Mouse (Mus musculus) bone marrow, adult 2 months (tissue): ENCODE data around the gene Rps2. TPM values are rescaled to one million over a fixed set of nuclear protein-coding genes. Genes with fewer than 3 reads are reported as not detected.
A peak's percentile ranks its signal among the peaks of the same experiment; 100 is the strongest.

ENCODE experiments used
- H3K27ac ChIP-seq: fragments of 200-500 bp; 2 replicates; pipeline ENCODE4 v1.5.1; 2012; ENCODE audit warnings: low read depth, mild to moderate bottlenecking, control low read depth, inconsistent platforms, low read length; ENCODE audit not compliant: control insufficient read depth, poor library complexity, insufficient read depth
- H3K4me1 ChIP-seq: fragments of 200-500 bp; 2 replicates; pipeline ENCODE4 v1.6.1; 2011; ENCODE audit warnings: low read length; ENCODE audit not compliant: control insufficient read depth, insufficient read depth
- H3K4me3 ChIP-seq: fragments of 200-500 bp; replicated peaks from 2 replicates; pipeline ENCODE3; 2011; ENCODE audit warnings: mild to moderate bottlenecking, low read depth, low read length, control low read depth; ENCODE audit not compliant: control insufficient read depth
- CTCF ChIP-seq: fragments of 200-500 bp; IDR thresholded peaks from 2 replicates; pipeline ENCODE4 v1.5.1; 2011; ENCODE audit warnings: low read length, control low read depth; ENCODE audit not compliant: control insufficient read depth, insufficient read depth
- POLR2A ChIP-seq: fragments of 200-500 bp; IDR thresholded peaks from 2 replicates; pipeline ENCODE4 v1.6.1; 2011; ENCODE audit warnings: low read depth, mild to moderate bottlenecking, control low read depth, low read length, borderline replicate concordance; ENCODE audit not compliant: control insufficient read depth
- WGBS: fragments of 180-500 bp; shearing (Covaris S2); methylation state at CpG from one replicate; pipeline ENCODE4 v1.1.7; 2018; 5-methylcytosine and 5-hydroxymethylcytosine counted together
- polyA plus RNA-seq: library from polyadenylated mRNA; stranded (reverse); fragments of >200 nt; gene quantifications from 2 replicates; pipeline ENCODE4 v1.2.4, GENCODE M21; 2011; ENCODE audit warnings: low replicate concordance; ENCODE audit not compliant: missing spikeins, insufficient read depth, insufficient read length

The Rps2 gene
- polyA plus RNA-seq, 1 experiment = 1,146 TPM

GRCm38 (mm10) chr17:24697985-24698384 lies 19.9 kb upstream of the Rps2 start:
- Histone ChIP-seq H3K27ac (no peak overlapping the region), H3K4me1 (no peaks in the 10 kb centered on the region; the same call in 1 of the 2 replicates), H3K4me3 (no peak overlapping the region)
- WGBS = 48% methylated on average over 5 of the region's 5 CpGs
- TF ChIP-seq CTCF = no peak
- no peak for TF ChIP-seq POLR2A

GRCm38 (mm10) chr17:24698715-24699114 lies 19.2 kb upstream of the Rps2 start:
- TF ChIP-seq POLR2A (no peak), CTCF (no peak)
- Histone ChIP-seq H3K4me1 (no peaks in the 10 kb centered on the region; the same call in 1 of the 2 replicates), H3K4me3 (no peak overlapping the region), H3K27ac (no peak overlapping the region)
- WGBS = 86% methylated on average over 9 of the region's 9 CpGs

DNA sequence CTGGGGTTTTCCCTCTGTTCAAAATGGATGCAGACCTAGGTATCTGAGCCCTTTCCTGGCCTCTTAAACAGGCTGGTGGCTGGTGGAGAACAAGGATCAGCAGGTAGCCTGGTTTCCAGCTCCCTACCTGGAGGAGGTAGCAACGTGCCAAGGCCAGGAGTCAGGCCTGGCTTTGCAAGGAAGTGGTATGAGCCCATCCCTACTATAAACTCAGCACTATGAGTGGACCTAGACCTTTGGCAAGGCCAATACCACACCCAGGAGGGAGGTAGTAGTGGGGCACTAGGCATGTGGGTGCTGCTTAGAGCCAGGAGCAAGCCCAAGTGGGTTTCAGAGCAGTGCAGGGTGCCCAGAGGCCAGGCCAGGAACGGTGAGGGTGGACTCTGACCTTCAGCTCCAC lies 18.4 kb upstream of the Rps2 start:
- H3K27ac ChIP-seq = no peak overlapping the region
- H3K4me1 ChIP-seq = no peaks in the 10 kb centered on the region; the same call in 1 of the 2 replicates
- no peak overlapping the region for H3K4me3 ChIP-seq
- TF ChIP-seq POLR2A = no peak
- TF ChIP-seq CTCF = no peak
- 83% methylated on average over 2 of the region's 2 CpGs for WGBS

GRCm38 (mm10) chr17:24701251-24701650 lies 16.7 kb upstream of the Rps2 start:
- no peak overlapping the region for H3K27ac ChIP-seq
- 85% methylated on average over 9 of the region's 9 CpGs for WGBS
- H3K4me1 ChIP-seq = no peaks in the 10 kb centered on the region; the same call in 1 of the 2 replicates
- TF ChIP-seq CTCF (no peak), POLR2A (no peak)
- no peak overlapping the region for H3K4me3 ChIP-seq

- no peak for TF ChIP-seq POLR2A
- TF ChIP-seq CTCF = no peak
- Histone ChIP-seq H3K4me1 (no peaks in the 10 kb centered on the region; the same call in 1 of the 2 replicates), H3K4me3 (no peak overlapping the region), H3K27ac (no peak overlapping the region)
- 92% methylated on average over 3 of the region's 3 CpGs for WGBS
These were observed 12.1 kb upstream of the Rps2 start for GRCm38 (mm10) chr17:24705821-24706220.

DNA sequence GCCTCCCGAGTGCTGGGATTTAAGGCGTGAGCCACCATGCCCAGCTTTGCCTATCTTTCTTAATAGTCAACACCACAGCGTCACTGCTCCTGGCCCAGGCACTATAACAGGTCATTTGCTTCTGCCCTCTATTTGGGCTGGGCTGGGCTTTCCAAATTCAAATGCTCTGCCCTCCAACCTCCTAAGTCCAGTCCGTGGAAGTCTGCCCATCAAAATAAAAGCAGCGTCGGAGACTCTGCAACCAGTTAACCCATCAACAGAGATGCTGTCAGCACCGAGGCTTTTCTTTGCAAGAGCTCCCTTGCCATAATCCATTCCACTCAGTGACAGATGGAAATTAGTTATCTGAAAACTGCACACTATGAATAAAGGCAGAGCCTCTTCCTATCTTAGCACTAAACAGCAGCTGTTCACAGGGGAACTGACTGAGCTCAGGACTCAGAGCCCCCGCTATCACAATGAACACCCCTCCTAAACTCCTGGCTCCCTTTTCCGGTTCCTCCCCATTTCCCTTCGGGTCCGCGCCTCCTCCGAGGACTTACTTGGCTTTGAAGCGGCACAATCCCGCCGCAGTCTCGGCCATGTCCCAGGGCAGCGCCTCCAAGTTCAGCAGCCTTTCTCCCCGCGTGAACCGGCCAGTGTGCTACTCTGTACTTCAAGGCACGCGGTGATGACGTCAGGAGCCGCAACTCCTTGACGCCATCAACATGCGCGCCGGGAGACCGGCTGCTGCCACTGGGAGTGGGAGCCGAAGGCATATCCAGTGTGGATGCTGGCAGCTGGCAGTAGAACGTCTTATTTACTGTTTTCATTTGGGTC lies 10.7 kb upstream of the Rps2 start, which contains the start of gene Tbl3:
Gene Tbl3 (minus strand): TSS at position 679 of the 819 bp plus-strand sequence.
- Histone ChIP-seq H3K4me3 (peak within 1 kb of the TSS; percentile 99), H3K27ac (peak within 1 kb of the TSS; percentile 83), H3K4me1 (no peaks in the 10 kb centered on the region; the same call in 1 of the 2 replicates)
- peak; percentile 83; the same call in 1 of the 2 replicates for TF ChIP-seq POLR2A
- no peak for TF ChIP-seq CTCF
- WGBS = 3% methylated on average over 32 of the region's 32 CpGs

DNA sequence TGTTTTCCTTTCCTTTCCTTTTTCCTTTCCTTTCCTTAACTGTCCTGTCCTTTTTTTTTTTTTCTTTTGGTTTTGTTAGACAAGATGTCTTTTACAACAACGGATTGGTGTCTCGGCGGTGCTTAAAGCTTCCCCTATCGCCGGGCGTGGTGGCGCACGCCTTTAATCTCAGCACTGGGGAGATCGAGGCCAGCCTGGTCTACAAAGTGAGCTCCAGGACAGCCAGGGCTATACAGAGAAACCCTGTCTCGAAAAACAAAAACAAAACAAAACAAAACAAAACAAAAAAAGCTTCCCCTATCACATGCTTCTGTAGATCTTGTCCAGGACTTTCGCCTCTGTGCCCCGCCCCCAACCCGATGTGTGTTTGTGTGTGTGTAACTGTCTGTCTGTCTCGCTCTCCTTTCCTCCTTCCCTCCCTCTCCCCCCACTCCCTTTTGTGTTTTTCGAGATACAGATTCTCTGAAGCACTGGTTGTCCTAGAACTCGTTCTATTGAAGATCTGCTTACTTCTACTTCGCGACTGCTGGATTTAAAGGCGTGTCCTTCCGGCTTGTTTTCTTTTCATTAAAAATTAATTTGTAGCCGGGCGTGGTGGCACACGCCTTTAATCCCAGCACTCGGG lies 10.0 kb upstream of the Rps2 start:
- WGBS = 1% methylated on average over 24 of the region's 24 CpGs
- H3K27ac ChIP-seq = peak overlapping the region; percentile 83

DNA sequence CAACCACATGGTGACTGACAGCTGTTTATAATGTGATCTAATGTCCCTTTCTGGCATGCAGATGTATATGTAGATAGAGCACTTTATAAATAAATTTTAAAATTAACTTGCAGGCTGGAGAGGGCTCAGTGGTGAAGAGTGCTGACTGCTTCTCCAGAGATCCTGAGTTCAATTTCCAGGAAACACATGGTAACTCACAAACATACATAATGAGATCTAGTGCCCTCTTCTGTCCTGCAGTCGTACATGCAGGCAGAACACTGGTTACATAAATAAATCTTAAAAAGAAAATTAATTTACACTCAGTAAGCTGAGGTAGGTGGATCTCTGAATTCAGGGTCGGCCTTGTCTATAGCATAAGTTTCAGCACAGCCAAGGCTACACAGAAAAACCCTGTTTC lies 9.3 kb upstream of the Rps2 start:
- Histone ChIP-seq H3K4me1 (no peaks in the 10 kb centered on the region; the same call in 1 of the 2 replicates), H3K27ac (no peak overlapping the region), H3K4me3 (no peak overlapping the region)
- WGBS = 19% methylated on average over 2 of the region's 2 CpGs
- TF ChIP-seq CTCF (no peak), POLR2A (no peak)

More for the DNA sequence above, 10.0 kb upstream of the Rps2 start:
- Histone ChIP-seq H3K4me1 (no peaks in the 10 kb centered on the region; the same call in 1 of the 2 replicates), H3K4me3 (peak overlapping the region; percentile 99)
- TF ChIP-seq CTCF (no peak), POLR2A (no peak)
